Comparison of ENCODE assay signal across 8 mouse cellular contexts in genomic region chr4:134371316-134371855, GRCm38 (mm10). TPM values are rescaled to one million over a fixed set of nuclear protein-coding genes. Genes with fewer than 3 reads are reported as not detected.
DNase-seq lines count a peak whose midpoint lies in the region; ATAC-seq and TF ChIP-seq lines count a peak whose summit lies in the region.
"Had no signal": no experiment of that assay in that cellular context is flagged by ENCODE, and none has a peak within 500 bp of the region (broad histone marks: within the 10 kb centered on the region; RNA-seq: fewer than 3 reads in every experiment).

No protein-coding gene starts in this region.

- TF ChIP-seq POLR2A in myocyte (IDR thresholded peaks at IDR 0.05; ENCODE audit: insufficient read length, low read depth) = no peak

- H3K9ac ChIP-seq in hindbrain, postnatal 0 days (replicated peaks; ENCODE audit: low read length) = peak overlapping the region; percentile 1; the same call in 1 of the 2 replicates

- H3K9me3 ChIP-seq in megakaryocyte, embryonic 14.5 days = no peaks in the 10 kb centered on the region; the same call in 1 of the 2 replicates
- H3K9me3 ChIP-seq in forebrain, embryonic 10.5 days = no peaks in the 10 kb centered on the region
- no peaks in the 10 kb centered on the region for H3K9me3 ChIP-seq in hindbrain, postnatal 0 days (ENCODE audit: low read length)

- H3K4me2 ChIP-seq in hindbrain, postnatal 0 days (ENCODE audit: low read depth, low read length) = peak overlapping the region; percentile 98
- peak overlapping the region; percentile 95 for H3K4me2 ChIP-seq in myocyte (ENCODE audit: low read depth)

- H3K27ac ChIP-seq in forebrain, embryonic 10.5 days = no peak overlapping the region
- H3K27ac ChIP-seq in hindbrain, postnatal 0 days = no peak overlapping the region

- peak overlapping the region; percentile 90 for H3K4me3 ChIP-seq in megakaryocyte, embryonic 14.5 days (replicated peaks)
- H3K4me3 ChIP-seq in forebrain, embryonic 10.5 days = peak overlapping the region; percentile 64
- peak overlapping the region; percentile 47 for H3K4me3 ChIP-seq in hindbrain, postnatal 0 days (ENCODE audit: low read length)
- peak overlapping the region; percentile 68 for H3K4me3 ChIP-seq in myocyte

- peaks cover 80% of the 10 kb centered on the region for H3K27me3 ChIP-seq in megakaryocyte, embryonic 14.5 days (replicated peaks)
- H3K27me3 ChIP-seq in forebrain, embryonic 10.5 days (ENCODE audit: poor library complexity, severe bottlenecking) = peaks cover 78% of the 10 kb centered on the region
- peaks cover 22% of the 10 kb centered on the region for H3K27me3 ChIP-seq in hindbrain, postnatal 0 days (ENCODE audit: insufficient read depth, low read length)
- H3K27me3 ChIP-seq in myocyte (ENCODE audit: control insufficient read depth, insufficient read depth, insufficient read length) = peaks cover 15% of the 10 kb centered on the region

- DNase-seq in forebrain, embryonic 10.5 days (ENCODE audit: extremely low spot score, low spot score) = peak; percentile 42
- DNase-seq in hindbrain, postnatal 0 days (ENCODE audit: low spot score) = no peak
- no peak for DNase-seq in thymus, postnatal 10 days (ENCODE audit: low spot score in 2 of 2)
- no peak for DNase-seq in spleen, postnatal 4 days (ENCODE audit: low spot score in 2 of 2)

- ATAC-seq in megakaryocyte, adult 5-6 weeks (ENCODE audit: poor library complexity, severe bottlenecking) = no peak
- no peak for ATAC-seq in hindbrain, postnatal 0 days

- no peak for TF ChIP-seq CTCF in hindbrain, postnatal 0 days (IDR thresholded peaks at IDR 0.05; ENCODE audit: low read depth)

- H3ac ChIP-seq in myocyte (ENCODE audit: control insufficient read depth, insufficient read length) = peak overlapping the region; percentile 54

- no peaks in the 10 kb centered on the region for H3K36me3 ChIP-seq in megakaryocyte, embryonic 14.5 days (replicated peaks; ENCODE audit: low read length)
- no peaks in the 10 kb centered on the region for H3K36me3 ChIP-seq in forebrain, embryonic 10.5 days (replicated peaks)
- H3K36me3 ChIP-seq in hindbrain, postnatal 0 days (ENCODE audit: insufficient read depth, low read length) = no peaks in the 10 kb centered on the region
- H3K36me3 ChIP-seq in myocyte (ENCODE audit: control insufficient read depth, insufficient read depth) = no peaks in the 10 kb centered on the region

- H3K79me2 ChIP-seq in myocyte (ENCODE audit: control insufficient read depth, insufficient read depth) = no peaks in the 10 kb centered on the region

- peaks cover 21% of the 10 kb centered on the region for H3K4me1 ChIP-seq in megakaryocyte, embryonic 14.5 days
- H3K4me1 ChIP-seq in forebrain, embryonic 10.5 days = peaks cover 24% of the 10 kb centered on the region
- peaks cover 10% of the 10 kb centered on the region for H3K4me1 ChIP-seq in hindbrain, postnatal 0 days (ENCODE audit: insufficient read depth, low read length)

- under 1% methylated on average over 17 of the region's 17 CpGs for WGBS in forebrain, embryonic 10.5 days
- under 1% methylated on average over 16 of the region's 17 CpGs for WGBS in hindbrain, postnatal 0 days

TF ChIP-seq in myocyte, 11 proteins besides CTCF, POLR2A, EP300 and RAD21:
- no peak for TF ChIP-seq USF1 (IDR thresholded peaks at IDR 0.05; ENCODE audit: low read depth)
- no peak for TF ChIP-seq POLR2AphosphoS2 (IDR thresholded peaks at IDR 0.05; ENCODE audit: insufficient read length, low read depth)
- no peak for TF ChIP-seq MYOD1 (IDR thresholded peaks at IDR 0.05; ENCODE audit: control insufficient read depth in 1 of 3, insufficient read length in 2 of 3, low read depth in 2 of 3)
- no peak for TF ChIP-seq TCF3 (IDR thresholded peaks at IDR 0.05; ENCODE audit: insufficient read length, low read depth)
- TF ChIP-seq SRF (IDR thresholded peaks at IDR 0.05; ENCODE audit: control insufficient read depth, insufficient read length, low read depth) = no peak
- no peak for TF ChIP-seq CEBPB (IDR thresholded peaks at IDR 0.05; ENCODE audit: insufficient read depth, poor library complexity, severe bottlenecking)
- TF ChIP-seq MAX (IDR thresholded peaks at IDR 0.05; ENCODE audit: low read depth) = no peak
- no peak for TF ChIP-seq TCF12 (IDR thresholded peaks at IDR 0.05; ENCODE audit: insufficient read depth, poor library complexity, severe bottlenecking)
- no peak for TF ChIP-seq MYOG (IDR thresholded peaks at IDR 0.05; ENCODE audit: control insufficient read depth in 1 of 3, insufficient read depth in 1 of 3, insufficient read length in 2 of 3, low read depth in 2 of 3)
- TF ChIP-seq E2F4 (IDR thresholded peaks at IDR 0.05; ENCODE audit: insufficient read depth) = no peak
- no peak for TF ChIP-seq REST (IDR thresholded peaks at IDR 0.05; ENCODE audit: insufficient read depth, insufficient read length)
TF ChIP-seq in myocyte: peak in this region for 0.

RNA-seq across cellular contexts. Expression of gene Extl1, which starts 12.3 kb away (rescaled TPM):
- not detected in 2 replicates for polyA plus RNA-seq in megakaryocyte, embryonic 14.5 days (2012; ENCODE audit: insufficient read depth, low replicate concordance)
- total RNA-seq in megakaryocyte, adult 5-6 weeks (2015) = 0.04 TPM in 1 of 2 replicates, not detected in the other
- total RNA-seq in megakaryocyte, adult 5-6 weeks (2017) = not detected in 2 replicates
- polyA plus RNA-seq in forebrain, embryonic 10.5 days (2016; fragmentation: Nextera tagmentation; extraction: Ambion mirVana) = 0.22 and 0.27 TPM in 2 replicates
- total RNA-seq in hindbrain, postnatal 0 days (2014; rRNA removed) = 0.54 and 1.8 TPM in 2 replicates
- 0.39 and 0.66 TPM in 2 replicates for polyA plus RNA-seq in hindbrain, postnatal 0 days (2015; fragmentation: Nextera tagmentation; extraction: Ambion mirVana)
- 22.4 TPM for polyA plus RNA-seq in myocyte (2012; fragmentation: generic; extraction: Trizol)

RNA-seq across cellular contexts. Expression of gene Pafah2, which starts 24.7 kb away (rescaled TPM):
- polyA plus RNA-seq in megakaryocyte, embryonic 14.5 days (2012; ENCODE audit: insufficient read depth, low replicate concordance) = 2.4 and 3.8 TPM in 2 replicates
- total RNA-seq in megakaryocyte, adult 5-6 weeks (2015) = 4.6 and 5.9 TPM in 2 replicates
- 5.5 and 6.3 TPM in 2 replicates for total RNA-seq in megakaryocyte, adult 5-6 weeks (2017)
- 6.3 and 6.4 TPM in 2 replicates for polyA plus RNA-seq in forebrain, embryonic 10.5 days (2016; fragmentation: Nextera tagmentation; extraction: Ambion mirVana)
- 12.1 and 17.9 TPM in 2 replicates for total RNA-seq in hindbrain, postnatal 0 days (2014; rRNA removed)
- polyA plus RNA-seq in hindbrain, postnatal 0 days (2015; fragmentation: Nextera tagmentation; extraction: Ambion mirVana) = 5.3 and 6.7 TPM in 2 replicates
- polyA plus RNA-seq in myocyte (2012; fragmentation: generic; extraction: Trizol) = 7.1 TPM

RNA-seq across cellular contexts. Expression of gene Slc30a2, which starts 28.4 kb away (rescaled TPM):
- polyA plus RNA-seq in megakaryocyte, embryonic 14.5 days (2012; ENCODE audit: insufficient read depth, low replicate concordance) = 1.1 TPM in 1 of 2 replicates, not detected in the other
- total RNA-seq in megakaryocyte, adult 5-6 weeks (2015) = 0.11 and 0.18 TPM in 2 replicates
- 0.22 TPM in 1 of 2 replicates, not detected in the other for total RNA-seq in megakaryocyte, adult 5-6 weeks (2017)
- polyA plus RNA-seq in forebrain, embryonic 10.5 days (2016; fragmentation: Nextera tagmentation; extraction: Ambion mirVana) = not detected in 2 replicates
- total RNA-seq in hindbrain, postnatal 0 days (2014; rRNA removed) = 0.43 TPM in 1 of 2 replicates, not detected in the other
- polyA plus RNA-seq in hindbrain, postnatal 0 days (2015; fragmentation: Nextera tagmentation; extraction: Ambion mirVana) = 0.09 and 0.18 TPM in 2 replicates
- 0.35 TPM for polyA plus RNA-seq in myocyte (2012; fragmentation: generic; extraction: Trizol)
- total RNA-seq: layer of hippocampus, postnatal 10 days had no signal

RNA-seq across cellular contexts. Expression of gene Trim63, which starts 56.5 kb away (rescaled TPM):
- not detected in 2 replicates for polyA plus RNA-seq in megakaryocyte, embryonic 14.5 days (2012; ENCODE audit: insufficient read depth, low replicate concordance)
- not detected in 2 replicates for total RNA-seq in megakaryocyte, adult 5-6 weeks (2015)
- total RNA-seq in megakaryocyte, adult 5-6 weeks (2017) = not detected in 2 replicates
- 0.22 and 0.84 TPM in 2 replicates for polyA plus RNA-seq in forebrain, embryonic 10.5 days (2016; fragmentation: Nextera tagmentation; extraction: Ambion mirVana)
- 0.32 and 1.5 TPM in 2 replicates for total RNA-seq in hindbrain, postnatal 0 days (2014; rRNA removed)
- 0.84 and 1.1 TPM in 2 replicates for polyA plus RNA-seq in hindbrain, postnatal 0 days (2015; fragmentation: Nextera tagmentation; extraction: Ambion mirVana)
- polyA plus RNA-seq in myocyte (2012; fragmentation: generic; extraction: Trizol) = 29.1 TPM

Comparison
In these comparisons a context has a peak if more than half of its experiments do, and no peak if none do; other contexts are left out.
1. RNA of gene Extl1, which starts 12.3 kb away (polyA plus RNA-seq): 22.4 TPM in myocyte (single experiment); 0.39 to 0.66 TPM in hindbrain, postnatal 0 days, 0.22 to 0.27 TPM in forebrain, embryonic 10.5 days and not detected in megakaryocyte, embryonic 14.5 days; every median in the first group is over 10 times any median in the second.
2. Peak in every context shown above with its lines, with median percentiles within 50 percentile points of each other: H3K4me3 ChIP-seq.